Mouse (Mus musculus): ENCODE data around the gene Ppfibp1. TPM values are rescaled to one million over a fixed set of nuclear protein-coding genes. Genes with fewer than 3 reads are reported as not detected.

Gene Ppfibp1
- total RNA-seq, 2 experiments from 2014 or later, result 32.7 to 33.7 TPM

- DNase-seq, result peak; percentile 86
Measured at GRCm38 (mm10) chr6:147042291-147043290, 154.3 kb downstream of the Ppfibp1 start, which contains the start of gene Mrps35. Gene Mrps35 (plus strand): TSS chr6:147042764.

GRCm38 (mm10) chr6:147043633-147044032 lies 155.3 kb downstream of the Ppfibp1 start:
- DNase-seq, result no peak

GRCm38 (mm10) chr6:147049239-147049805 lies 161.0 kb downstream of the Ppfibp1 start:
- no peak for DNase-seq

GRCm38 (mm10) chr6:147051666-147052065 lies 163.4 kb downstream of the Ppfibp1 start:
- no peak for DNase-seq

GRCm38 (mm10) chr6:147052440-147052839 lies 164.2 kb downstream of the Ppfibp1 start:
- DNase-seq, result no peak

- DNase-seq, result no peak
Measured at GRCm38 (mm10) chr6:147053785-147054646, 165.7 kb downstream of the Ppfibp1 start.

GRCm38 (mm10) chr6:147055374-147055977 lies 167.2 kb downstream of the Ppfibp1 start:
- DNase-seq, result no peak

GRCm38 (mm10) chr6:147059326-147059725 lies 171.0 kb downstream of the Ppfibp1 start:
- no peak for DNase-seq

- DNase-seq, result no peak
Measured at GRCm38 (mm10) chr6:147061630-147062029, 173.3 kb downstream of the Ppfibp1 start.

GRCm38 (mm10) chr6:147062034-147062433 lies 173.7 kb downstream of the Ppfibp1 start:
- DNase-seq, result no peak

GRCm38 (mm10) chr6:147062694-147063093 lies 174.4 kb downstream of the Ppfibp1 start:
- peak; percentile 30 for DNase-seq

GRCm38 (mm10) chr6:147064226-147064943 lies 176.1 kb downstream of the Ppfibp1 start:
- no peak for DNase-seq

GRCm38 (mm10) chr6:147064944-147065261 lies 176.6 kb downstream of the Ppfibp1 start:
- peak; percentile 83 for DNase-seq

- DNase-seq, result no peak
Measured at GRCm38 (mm10) chr6:147075808-147076387, 187.6 kb downstream of the Ppfibp1 start.

GRCm38 (mm10) chr6:147076878-147077277 lies 188.6 kb downstream of the Ppfibp1 start:
- no peak for DNase-seq

GRCm38 (mm10) chr6:147079919-147080318 lies 191.6 kb downstream of the Ppfibp1 start:
- no peak for DNase-seq
